Mouse (Mus musculus) lung, postnatal 4 days (tissue): ENCODE measurements around the gene Top2a.

Experiments used
- DNase-seq, 2 experiments: peaks; one replicate each; pipeline ENCODE4 v3.0.0; 2021

Gene Top2a

DNA sequence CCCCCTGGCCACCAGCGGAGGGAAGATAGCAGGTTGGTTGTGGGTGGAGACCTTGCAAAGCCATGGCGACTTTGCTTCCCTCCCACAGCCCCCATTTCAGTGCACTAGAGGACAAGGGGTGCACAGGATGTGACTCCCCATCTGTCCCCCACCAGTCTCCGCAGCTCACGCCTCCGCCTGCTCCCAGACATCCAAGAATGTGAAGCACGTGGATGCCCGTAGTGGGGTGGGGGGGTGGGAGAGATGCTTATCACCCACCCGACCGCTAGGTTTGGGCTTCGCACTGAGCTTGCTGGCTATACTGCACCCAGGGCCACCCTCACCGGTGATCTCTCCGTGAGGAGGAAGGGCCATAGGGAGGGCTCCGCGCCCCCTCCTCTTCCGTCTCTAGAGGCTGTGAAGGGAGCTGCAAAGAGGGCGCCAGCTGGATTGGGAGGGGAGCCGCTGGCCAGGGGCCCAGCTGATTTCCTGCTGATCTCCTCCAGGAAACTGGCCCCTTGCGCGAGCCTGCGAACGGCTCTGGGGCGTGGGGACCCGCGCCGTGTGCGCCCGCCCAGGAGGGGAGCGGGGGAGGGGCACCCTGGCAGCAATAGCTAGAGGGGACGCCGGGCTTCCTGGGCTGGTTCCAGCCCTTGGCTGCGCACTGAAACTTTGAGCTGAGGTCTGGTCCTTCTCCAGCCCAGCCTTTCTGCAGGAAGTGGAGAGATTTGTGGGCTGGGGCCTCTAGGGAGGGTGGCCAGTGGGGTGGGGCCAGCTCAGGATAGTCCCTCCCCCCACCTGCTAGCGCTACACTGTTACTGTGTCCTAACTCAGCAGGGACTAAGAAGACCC, 60.6 kb downstream of the Top2a start:
- peak; percentile 93 to 98 for DNase-seq

DNA sequence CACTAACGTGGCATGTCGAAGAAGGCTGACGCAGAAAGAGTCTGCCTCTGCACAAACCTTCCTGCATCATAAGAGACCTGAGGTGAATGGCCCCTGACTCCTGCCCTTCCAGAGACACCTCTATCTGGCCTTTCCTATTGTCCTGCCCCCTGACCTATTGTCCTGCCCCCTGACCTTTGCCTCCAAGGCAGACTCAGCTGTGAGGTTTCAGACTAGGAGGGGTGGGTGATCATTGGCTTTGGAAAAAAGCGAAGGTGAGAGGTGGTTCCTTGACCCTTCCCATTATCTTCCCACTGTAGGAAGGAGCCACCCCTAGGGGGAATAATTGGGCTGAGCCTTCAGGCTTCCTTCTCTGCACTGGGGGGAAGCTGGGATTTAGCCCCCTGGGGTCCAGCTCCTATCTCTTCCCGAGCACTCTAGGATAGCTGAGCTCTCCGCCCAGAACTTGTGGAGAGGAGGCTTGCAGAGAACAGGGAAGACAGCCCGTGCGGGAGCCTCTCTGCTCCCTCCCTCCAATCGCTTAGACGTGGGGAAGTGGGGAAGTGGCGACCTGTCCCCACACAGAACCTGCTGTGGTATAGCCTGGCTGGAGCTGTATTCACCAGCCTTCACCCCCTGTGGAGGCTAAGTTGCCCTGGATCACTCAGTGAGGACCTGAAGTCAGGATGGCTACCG, 61.4 kb downstream of the Top2a start:
- DNase-seq: peak; percentile 34 to 43

DNA sequence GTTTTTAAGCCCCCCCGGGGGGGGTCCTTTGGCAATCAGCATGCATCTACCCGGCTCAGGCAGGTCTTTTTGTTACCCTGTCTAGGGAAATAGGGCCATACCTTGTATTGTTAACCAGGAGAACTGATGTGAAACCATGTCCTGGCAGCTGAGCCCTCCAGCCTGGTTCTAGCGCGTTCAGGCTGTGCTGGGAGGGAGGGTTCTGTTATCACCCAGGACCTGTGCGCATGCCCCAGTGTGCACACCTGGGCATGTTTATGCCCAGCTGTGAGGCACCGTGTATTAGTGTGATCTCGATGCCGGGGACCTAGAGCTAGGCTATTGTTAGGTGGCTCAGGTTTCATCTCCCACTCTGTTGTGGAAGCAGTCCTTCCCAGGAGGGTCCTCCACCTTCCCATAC, 62.2 kb downstream of the Top2a start:
- DNase-seq: peak in 1 of 2 experiments; percentile 32

DNA sequence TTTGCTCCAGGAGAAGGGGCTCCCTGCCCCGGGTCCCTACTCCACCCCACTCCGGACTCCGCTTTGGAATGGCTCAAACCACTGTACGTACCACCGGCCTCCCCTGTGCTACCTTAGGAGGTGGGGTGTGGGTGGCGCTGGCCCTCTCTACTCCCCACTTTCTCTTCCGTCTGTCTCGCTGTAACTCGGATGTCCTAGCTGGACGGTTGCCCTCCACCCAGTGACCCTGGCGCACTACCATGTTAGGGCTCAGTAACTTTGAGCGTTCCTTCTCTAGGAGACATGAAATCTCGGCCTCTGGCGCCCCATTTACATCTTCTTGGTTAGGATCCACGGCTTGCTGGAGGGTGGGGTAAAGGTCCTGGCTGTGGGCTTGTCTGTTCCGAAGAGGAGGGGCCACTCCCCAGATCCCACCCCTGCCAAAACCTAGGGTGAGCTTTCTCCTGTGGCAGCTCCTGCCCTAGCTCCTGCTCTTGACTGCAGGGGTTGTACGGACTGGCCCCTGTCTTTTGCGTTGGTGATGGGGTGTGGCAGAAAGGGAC, 62.9 kb downstream of the Top2a start:
- DNase-seq: peak; percentile 59 to 66

DNA sequence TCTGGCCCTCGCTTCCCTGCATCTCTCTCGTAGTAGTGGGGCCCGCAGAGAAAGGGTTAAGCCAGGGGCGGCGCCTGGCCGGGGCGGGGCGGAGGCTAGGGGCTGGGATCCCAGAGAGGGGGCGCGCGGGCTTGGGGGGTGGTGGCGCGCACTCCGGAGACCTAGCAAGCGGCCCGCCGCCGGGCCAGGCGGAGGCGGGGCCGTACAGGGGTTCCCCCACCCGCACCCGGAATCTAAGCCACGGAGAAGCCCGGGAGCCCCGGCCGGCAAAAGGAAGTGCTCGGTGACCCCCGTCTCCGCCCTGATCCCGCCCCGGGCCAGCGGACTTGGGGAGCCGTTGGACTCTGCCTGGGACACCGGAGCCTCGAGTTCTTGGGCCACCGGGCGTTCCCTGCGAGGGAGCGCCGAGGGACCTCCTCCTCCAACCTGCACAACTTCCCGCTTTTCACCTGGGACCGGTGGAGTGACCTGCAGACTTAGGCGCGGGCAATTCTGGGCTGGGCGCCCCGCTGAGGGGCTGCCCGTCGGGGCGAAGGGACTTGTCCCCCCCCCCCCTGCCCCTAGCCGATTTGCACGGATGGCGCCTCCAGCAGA, 63.6 kb downstream of the Top2a start:
- peak; percentile 92 to 93 for DNase-seq

DNA sequence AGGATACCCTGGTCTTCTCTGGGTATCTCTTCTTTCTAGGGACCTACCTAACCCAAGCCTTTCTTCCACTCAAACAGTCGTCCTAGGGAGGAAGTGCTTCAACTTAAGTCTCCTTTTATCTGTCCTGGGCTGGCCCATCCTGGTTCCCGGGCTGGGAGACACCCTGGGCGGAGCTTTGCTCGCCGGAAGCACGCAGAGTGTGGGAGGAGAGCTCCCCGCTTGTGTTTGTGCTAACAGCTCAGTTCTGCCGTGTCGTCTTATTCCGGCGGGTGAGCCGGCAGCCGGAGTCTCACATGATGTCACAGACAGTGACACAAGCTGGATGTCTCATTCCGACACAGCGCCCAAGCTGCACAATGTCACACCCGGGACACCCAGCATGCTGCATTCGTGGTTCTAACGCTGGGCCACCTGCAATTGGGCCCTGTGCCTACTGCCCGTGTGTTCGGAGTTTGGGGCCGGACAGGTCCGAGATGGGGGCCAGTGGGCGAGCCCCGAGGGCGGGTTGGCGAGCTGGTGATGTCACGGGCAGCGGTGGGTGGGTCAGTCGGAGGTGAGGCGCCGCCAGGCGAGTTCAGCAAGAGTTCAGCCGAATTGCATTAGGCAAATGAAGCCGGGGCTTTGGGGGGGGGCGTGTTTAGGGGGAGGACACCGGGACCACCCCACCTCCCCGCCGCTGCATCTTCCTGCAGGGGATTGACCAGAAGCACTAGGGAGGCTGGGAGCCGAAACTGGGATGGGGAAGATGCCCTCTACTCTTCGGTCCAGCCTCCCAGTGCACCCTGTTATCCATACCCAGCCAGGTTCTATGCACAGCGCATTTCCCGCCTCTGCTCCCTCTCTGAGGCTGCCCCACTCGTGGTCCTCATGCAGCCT, 64.3 kb downstream of the Top2a start:
- DNase-seq: peak; percentile 92 to 95

DNA sequence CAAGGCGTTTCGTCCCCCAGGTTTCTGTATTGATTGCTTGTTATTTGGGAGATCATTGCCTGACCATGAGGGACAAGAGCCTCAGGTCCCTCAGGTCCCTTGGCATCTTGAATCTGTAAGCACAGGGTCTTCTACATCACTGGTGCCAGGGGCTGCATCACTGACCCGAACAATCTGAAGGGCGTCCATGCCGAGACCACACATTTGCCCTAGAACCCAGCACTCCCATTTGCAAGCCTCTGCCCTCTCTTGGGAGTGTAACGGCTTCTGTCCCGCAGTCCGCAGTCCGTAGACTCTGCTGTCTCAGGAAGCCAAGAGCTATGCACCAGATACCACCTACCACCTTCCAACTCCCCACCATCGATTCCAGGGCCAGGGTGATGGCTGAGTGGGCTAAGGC, 67.6 kb downstream of the Top2a start:
- no peak for DNase-seq

DNA sequence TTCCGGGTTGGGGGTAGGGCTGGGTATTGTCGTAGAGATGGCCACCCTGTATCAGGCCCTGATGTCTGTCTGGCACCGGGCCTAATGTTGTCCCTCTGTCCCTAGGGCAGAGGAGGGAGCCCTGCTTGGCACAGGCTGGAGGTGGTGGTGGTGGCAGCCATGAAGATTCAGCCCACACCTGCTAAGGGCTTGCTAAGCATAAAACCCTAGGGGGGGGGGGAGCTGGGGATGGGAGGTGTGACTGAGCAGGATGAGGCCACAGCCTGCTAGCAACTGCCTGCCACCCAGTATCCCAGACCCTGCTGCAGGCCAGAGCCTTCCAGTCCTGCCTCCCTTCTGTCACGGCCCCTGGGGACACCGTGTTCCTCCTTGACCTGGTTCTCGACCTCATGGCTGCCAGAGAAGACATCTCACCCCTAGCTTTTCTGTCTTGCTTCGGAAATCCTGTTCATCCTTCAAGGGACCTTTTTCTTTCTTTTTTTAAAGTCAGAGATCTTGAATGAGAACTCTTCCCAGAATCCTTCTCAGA, 68.2 kb downstream of the Top2a start:
- peak; percentile 24 to 53 for DNase-seq

DNA sequence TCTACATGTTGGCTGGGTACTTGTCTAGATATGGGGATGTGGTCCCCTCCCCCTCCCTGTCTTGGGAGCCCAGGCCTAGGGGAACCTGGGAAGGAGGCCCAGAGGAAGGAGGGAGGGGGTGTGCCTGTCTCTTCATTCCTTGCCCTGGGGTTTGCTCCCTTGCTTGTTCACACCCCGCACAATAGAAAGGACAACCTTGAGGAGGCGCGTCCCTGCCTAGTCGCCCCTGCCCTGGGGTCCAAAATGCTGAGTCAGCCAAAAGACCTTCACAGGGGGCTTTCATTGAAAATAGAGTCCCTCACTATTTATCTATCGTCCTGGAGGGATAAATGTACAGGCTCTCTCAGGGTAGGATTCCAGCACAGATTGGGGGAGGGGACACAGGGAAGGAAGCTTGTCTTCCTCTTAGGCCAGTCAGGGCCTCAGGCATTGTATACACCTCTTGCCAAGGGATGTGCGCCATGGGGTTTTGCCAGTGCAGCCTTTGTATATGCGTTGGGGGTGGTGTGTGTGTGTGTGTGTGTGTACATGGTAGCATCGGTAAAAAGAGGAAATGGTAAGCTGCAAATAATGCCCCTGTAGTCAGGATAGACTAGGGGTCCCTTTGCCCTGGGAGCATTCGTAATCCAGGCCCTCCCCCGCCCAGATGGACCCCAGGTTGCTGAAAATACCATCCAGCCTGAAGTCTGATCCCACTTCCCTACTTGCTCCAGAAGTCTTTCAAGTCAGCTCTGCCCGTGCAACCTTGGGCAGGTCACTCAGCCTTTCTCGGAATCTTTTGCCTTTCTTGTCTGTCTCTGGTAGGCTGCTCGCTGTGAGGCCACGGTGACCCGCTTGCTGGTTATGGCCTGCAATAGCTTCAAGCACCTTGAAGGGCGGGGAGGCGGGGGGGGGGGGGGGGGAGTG, 68.9 kb downstream of the Top2a start:
- peak; percentile 65 to 80 for DNase-seq

DNA sequence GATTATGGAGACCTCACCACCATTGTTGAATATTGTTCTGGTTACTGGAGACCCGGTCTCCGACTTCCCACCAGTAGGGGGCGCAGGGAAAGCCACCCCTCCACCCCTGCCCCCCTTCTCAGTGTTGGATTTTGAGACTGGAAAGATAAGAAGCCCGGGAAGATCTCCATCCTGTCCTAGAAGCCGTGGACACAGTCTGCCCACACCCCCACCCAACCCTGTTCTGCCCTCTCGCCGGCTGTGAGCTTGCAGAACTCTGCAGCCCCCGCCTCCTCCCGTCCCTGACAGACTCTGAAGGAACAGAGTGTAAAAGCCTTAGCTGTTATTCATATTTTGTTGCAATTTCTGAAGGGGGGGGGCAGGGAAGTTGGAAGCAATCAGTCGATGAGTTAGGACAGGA, 69.6 kb downstream of the Top2a start:
- peak; percentile 88 to 91 for DNase-seq

DNA sequence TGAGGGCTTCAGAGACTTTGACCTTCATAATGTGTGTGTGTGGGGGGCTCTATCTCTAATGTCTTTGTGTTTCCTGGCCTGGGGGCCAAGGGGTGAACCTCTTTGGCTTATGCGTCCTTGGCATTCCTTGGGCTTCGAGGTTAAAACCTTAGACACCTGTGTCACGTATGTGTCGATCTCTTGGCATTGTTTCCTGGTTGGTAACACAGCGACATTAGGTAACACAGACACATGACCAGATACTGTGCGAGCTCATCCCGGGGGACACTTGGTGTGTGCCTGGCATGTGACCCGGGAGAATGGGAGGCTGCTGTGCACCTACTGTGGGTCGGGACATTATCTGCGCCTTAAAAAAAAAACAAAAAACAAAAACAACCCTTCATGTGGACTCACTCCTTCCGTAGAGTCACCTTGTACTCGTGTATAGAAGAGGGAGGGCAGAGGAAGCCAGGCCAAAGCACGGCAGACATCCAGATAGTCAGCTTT, 70.1 kb downstream of the Top2a start:
- no peak for DNase-seq

DNA sequence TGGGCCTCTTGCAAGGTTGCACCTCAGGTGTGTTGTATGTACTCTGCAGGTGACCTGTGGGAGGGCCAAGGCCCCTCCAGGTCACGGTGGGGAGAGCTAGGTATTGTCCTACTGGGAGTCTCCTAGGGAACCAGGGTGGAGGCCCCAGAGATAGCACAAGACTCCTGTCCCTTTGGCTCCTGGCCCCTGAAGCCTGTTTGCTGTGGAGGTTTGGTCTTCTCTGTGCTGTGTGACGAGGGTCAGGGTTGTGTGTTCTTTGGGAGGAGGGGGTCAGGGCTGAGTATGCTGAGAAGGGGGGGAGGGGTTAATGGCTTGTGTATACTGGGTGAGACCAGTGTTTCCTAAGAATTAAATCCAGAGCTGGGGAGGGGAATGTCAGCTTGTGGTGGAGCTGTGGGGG, 70.6 kb downstream of the Top2a start:
- DNase-seq: peak in 1 of 2 experiments; percentile 37

DNA sequence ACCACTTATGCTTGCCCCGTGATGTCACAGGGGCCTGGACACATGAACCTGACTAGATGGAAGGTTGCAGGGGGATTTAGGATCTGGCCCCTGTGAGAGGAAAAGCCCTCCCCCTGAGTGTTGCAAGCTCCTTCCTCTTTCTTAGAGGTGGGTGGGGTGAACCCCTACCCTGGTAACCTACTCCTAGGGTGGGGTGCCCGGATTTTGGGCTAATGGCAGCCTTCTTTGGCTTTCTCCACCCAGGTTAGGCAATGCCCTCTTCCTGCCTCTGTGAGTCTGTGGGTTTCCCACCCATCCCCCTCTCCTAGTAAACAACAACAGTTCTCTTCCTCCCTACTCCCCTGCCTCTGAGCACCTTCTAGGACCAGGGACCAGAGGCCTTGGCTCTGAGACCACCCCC, 71.3 kb downstream of the Top2a start:
- peak; percentile 69 for DNase-seq

DNA sequence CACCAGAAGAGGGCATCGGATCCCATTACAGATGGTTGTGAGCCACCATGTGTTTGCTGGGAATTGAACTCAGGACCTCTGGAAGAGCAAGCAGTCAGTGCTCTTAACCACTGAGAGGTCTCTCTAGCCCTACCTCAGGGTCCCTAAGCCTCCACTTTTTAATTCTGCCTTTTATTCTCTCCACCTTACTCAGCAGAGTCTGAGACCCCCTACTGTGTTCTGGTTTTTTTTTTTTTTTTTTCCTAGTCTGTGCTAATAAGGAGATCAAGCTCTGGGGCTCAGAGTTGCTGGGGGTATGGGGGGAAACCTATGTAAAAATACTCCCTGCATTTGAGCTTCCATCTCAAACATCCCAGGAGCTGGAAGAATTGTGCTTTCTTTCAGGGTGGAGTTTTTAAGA, 71.9 kb downstream of the Top2a start:
- DNase-seq: no peak

DNA sequence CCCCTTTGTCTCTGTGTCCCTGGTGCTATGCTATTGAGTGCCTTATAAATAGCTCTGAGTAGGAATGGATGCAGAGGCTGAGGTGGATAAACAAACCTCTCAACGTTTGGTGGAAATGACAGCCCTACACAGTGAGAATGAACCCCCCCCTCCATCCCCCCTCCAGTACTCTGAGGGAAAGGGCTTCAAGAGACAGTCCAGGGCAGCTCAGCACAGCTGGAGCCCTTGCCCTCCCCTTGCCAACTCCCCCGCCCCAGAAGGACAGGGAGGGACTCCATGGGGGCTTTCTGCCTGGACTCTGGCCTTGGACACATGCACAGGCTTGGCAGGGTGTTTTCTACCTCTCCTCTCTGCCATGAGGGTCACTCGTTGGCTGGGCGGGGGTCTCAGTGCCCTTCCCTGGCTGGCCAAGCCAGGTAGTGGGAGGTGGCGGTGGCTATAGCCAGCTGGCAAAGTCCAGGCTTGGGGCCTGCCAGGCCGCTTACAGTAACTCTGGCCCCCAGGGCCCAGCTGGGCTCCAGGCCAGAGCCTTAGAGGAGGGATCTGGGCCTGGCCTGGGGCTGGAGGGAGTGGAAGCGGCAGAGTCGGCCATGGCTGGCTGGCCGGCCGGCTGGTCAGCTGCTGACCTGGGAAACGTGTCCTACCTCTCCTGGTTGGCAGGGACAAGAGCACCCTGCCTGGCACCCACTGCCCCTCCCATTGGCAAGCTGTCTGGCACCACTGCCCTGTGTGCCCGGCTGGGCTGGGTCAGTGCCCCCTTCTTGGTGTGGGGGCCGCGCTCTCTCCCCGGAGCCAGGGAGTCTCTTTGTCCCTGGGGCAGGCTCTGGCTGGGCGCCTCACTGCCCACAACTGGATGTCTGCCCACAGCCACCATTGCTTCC, 72.7 kb downstream of the Top2a start:
- DNase-seq: peak; percentile 80 to 92

DNA sequence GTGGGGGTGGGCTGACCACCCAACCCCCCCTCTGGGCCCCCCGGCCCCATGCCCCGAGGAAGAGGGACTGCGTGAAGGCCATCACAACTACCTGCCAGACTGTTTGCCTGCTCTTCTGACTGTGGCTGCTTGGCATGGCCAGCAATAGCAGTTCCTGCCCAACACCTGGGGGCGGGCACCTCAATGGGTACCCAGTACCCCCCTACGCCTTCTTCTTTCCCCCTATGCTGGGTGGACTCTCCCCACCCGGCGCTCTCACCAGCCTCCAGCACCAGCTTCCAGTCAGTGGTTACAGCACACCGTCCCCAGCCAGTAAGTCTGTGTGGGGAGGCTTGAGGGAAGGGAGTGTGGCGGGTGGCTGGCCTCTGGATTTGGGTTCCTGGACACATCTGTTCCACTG, 73.5 kb downstream of the Top2a start:
- peak in 1 of 2 experiments; percentile 24 for DNase-seq

DNA sequence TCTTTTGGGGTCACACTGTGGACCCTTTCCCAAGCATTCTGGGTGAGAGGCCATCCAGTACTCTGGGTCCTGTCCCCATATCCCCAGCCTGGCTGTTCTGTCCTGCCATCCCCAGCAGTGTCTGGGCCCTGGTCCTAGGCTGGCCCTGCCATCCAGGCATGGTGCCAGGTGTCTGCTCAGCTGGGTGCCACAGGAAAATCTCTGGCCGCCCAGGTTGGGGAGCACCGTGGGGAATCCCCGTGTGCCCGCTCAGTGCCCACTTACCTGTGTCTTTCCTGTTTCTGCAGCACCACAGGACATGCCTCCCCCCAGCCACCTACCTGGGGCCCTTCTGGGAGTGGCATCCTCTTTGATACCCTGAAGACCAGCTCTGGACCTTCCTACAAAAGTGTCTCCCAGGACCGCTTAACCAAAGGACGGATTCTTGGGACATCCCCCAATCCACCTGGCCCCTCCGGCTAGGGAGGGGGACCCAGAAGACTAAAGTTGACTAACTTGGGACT, 74.0 kb downstream of the Top2a start:
- DNase-seq: peak in 1 of 2 experiments; percentile 55

DNA sequence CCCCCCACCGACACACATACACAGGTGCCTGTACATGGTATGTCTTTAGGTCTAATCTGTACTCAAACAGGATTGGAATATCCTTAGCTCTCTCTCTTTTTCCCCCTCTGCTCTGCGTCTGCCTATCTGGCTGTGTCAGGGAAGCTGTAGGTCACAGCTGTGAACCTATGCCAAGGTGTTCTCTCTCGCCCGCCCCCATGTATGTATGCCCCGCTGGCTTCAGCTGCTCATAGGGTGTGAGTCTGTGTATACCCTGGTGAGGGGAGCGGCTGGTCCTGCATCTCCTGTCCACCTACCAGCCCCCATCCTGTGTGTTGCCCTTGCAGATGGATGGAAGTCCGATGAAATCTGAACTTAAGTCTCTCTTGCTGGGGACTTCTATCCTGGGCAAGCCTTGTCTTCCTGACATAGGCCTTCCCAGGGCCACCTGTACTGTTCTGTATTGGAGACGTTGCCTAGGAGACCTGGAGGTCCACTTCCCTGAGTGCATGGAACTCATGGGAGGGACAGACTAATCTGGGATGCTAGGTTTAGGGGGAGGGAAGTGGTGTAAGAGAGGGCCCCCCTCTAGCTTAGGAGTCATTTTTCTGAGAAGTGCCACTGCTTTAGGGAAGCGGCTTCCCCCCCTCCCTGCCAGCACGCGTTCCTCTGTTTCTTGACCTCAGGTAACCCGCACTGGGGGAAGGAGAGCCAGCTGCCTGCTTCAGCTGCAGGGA, 74.6 kb downstream of the Top2a start:
- peak in 1 of 2 experiments; percentile 21 for DNase-seq

DNA sequence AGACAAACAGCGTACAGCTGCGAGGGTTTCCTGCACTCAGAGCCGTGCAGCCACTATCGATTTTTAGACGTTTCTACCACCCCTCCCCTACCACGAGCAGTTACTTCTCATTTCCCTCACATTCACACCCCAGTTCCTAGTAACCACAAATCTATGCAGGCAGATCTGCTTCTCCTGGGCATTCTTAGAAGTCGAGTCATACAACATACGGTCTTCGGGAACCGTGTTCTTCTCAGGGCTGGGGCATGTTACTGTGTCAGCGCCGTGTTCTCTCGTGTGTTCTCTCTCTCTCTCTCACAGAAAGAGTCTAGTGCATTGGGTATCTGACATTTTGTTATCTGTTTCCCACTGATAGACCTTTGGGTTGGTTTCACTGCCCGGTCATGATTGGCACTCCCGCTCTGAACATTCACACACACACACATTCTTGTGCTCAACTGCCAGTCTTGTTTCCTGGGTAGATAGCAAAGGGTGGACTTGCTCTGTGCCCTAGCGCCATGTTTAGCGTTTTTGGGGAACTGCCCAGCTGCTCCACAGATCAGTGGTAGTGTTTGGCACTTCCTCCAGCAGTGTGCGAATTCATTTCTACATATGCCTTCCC, 75.9 kb downstream of the Top2a start:
- peak in 1 of 2 experiments; percentile 32 for DNase-seq
